Mouse (Mus musculus) cerebellum, adult 9-10 months (tissue): ENCODE results near the gene Zdhhc25.

Experiments used
- DNase-seq: peaks from one replicate; pipeline ENCODE4 v3.0.0; 2022

Gene Zdhhc25

GRCm38 (mm10) chr15:88635205-88635604 lies 35.1 kb downstream of the Zdhhc25 start:
- no peak for DNase-seq

GRCm38 (mm10) chr15:88651019-88651418 lies 50.9 kb downstream of the Zdhhc25 start:
- DNase-seq = peak; percentile 92
